Mouse (Mus musculus) frontal cortex, adult (tissue): ENCODE measurements around the gene Olfr713.

Source experiments
- ATAC-seq: cut with Nextera tagmentation; 2 replicates; pipeline ENCODE4 v1.9.2; 2017; ENCODE audit warnings: mild to moderate bottlenecking, moderate library complexity, mixed read lengths; ENCODE audit not compliant: low TSS enrichment

Olfr713 gene

DNA sequence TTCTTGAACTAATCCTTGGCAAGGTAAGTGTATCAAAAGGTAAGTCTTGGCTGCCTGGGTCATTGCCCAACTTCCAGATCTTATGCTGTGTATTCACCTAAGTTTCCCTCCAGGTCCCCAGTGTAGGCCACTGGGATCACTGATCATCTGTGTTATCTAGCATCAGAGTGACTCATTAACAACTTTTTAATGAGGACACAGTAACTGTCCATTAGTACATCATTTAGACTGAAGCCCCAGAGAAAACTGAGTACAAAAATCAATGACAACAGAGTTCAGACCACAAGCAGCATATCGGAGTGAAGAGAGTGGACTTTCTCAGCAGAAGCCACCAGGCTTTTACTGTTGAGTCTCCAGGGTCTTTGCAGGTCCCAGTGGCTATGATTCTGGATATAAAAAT is at the start of gene Olfr713:
Gene Olfr713, plus strand, starts transcription at position 301 of the 400 bp plus-strand sequence.
- no peak for ATAC-seq

- no peak for ATAC-seq
Observed at GRCm38 (mm10) chr7:106985236-106985635, 45.7 kb upstream of the Olfr713 start.

- ATAC-seq, result no peak
Observed at GRCm38 (mm10) chr7:107000798-107001197, 30.2 kb upstream of the Olfr713 start.

- no peak for ATAC-seq
Observed at GRCm38 (mm10) chr7:107004169-107004568, 26.8 kb upstream of the Olfr713 start.

DNA sequence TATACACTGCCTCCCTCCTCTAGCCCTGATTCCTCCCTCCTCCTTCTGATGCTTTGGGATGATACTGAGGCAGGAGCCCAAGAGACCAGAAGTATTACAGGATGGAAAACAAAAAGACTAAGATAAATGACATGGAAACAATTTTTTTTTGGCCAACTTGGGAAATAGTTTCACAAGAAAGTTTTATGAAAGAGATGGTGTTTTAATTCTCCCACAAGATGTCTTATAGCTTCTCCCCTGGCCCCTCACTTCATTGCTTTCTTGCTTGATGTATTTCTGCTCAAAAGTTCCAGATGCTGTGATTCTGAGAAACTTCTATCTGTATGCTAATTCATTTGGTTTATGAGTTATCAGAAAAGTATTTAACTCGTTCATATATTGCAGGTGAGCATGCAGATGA is 25.0 kb upstream of the Olfr713 start, which contains the start of gene Olfr2:
Gene Olfr2, minus strand, starts transcription at position 101 of the 400 bp plus-strand sequence.
- ATAC-seq, result no peak

DNA sequence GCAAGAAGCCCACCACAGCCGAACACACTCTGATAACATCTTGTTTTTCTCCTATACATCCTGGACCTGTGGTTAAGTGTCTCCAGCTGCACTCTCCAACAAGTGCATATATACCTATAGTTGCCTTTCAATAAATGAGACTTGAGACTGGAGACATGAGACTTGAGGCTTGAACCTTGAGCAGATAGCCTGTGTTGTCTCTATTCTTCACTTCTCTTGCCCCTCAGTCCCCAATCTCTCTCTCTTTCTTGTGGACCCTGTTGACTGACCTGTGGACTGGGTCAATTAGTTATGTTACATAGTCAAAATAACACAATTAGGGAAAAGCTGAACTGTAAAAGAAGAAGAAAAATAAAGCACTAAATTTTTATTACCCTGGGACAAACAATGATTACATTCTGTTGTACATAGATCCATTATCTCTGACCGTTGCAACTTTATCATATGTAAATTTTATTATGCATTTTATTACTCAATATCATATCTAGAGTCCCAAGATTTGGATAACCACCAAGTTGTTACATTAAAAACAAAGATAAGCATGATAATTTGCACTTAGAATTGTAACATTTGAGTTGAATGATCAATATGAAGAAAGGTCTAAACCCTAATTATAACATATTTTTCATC is 9.1 kb downstream of the Olfr713 start:
- no peak for ATAC-seq

GRCm38 (mm10) chr7:107043136-107043535 is 12.2 kb downstream of the Olfr713 start:
- ATAC-seq, result no peak

GRCm38 (mm10) chr7:107044407-107044806 is 13.4 kb downstream of the Olfr713 start:
- ATAC-seq, result no peak

- no peak for ATAC-seq
Observed at GRCm38 (mm10) chr7:107045833-107046232, 14.9 kb downstream of the Olfr713 start.

- no peak for ATAC-seq
Observed at GRCm38 (mm10) chr7:107047578-107047977, 16.6 kb downstream of the Olfr713 start.

- no peak for ATAC-seq
Observed at GRCm38 (mm10) chr7:107070681-107071080, 39.7 kb downstream of the Olfr713 start, which contains the start of gene Olfr714. TSS of gene Olfr714 (plus strand) at chr7:107070981.
